Mouse (Mus musculus) CH12.LX (cell line): ENCODE measurements at regions not wholly inside any gene's neighbourhood (a gene's known extent, or its start where the extent isn't known, plus 50 kb on each side); places are given as distances from the start of the nearest gene placed in this dataset.

ENCODE experiments used
- DNase-seq: peaks from one replicate; pipeline ENCODE4 v3.0.0-alpha.2; 2013; ENCODE audit errors: extremely low read depth
- H3K27ac ChIP-seq: 2 replicates; pipeline ENCODE4 v1.5.1; 2012; ENCODE audit warnings: low read depth, mild to moderate bottlenecking, control low read depth, moderate library complexity; ENCODE audit not compliant: insufficient read depth
- H3K27me3 ChIP-seq: replicated peaks from 2 replicates; pipeline ENCODE3; 2012; ENCODE audit warnings: inconsistent platforms
- H3K36me3 ChIP-seq, 2 experiments: replicated peaks in 1 of 2; 2 replicates each; pipeline versions ENCODE3 to v1.6.1; 2012; ENCODE audit warnings: inconsistent platforms in 1 of 2, low read length in 1 of 2, mild to moderate bottlenecking in 1 of 2, mixed read lengths in 1 of 2, moderate library complexity in 1 of 2; ENCODE audit not compliant: control insufficient read depth in 1 of 2, insufficient read depth in 1 of 2
- H3K4me1 ChIP-seq, 2 experiments: 2 replicates each; pipeline ENCODE4 v1.6.1; 2012; ENCODE audit warnings: inconsistent platforms in 1 of 2, moderate library complexity in 1 of 2; ENCODE audit not compliant: insufficient read depth in 2 of 2, control insufficient read depth in 1 of 2
- H3K4me2 ChIP-seq: 2 replicates; pipeline ENCODE4 v1.6.1; 2012; ENCODE audit warnings: low read depth, mild to moderate bottlenecking, control low read depth; ENCODE audit not compliant: poor library complexity, insufficient read depth, severe bottlenecking
- H3K4me3 ChIP-seq, 3 experiments: fragments of 150-350 bp in 1 of 3; sonication (generic) in 1 of 3; replicated peaks in 1 of 3; 2 replicates each; pipeline versions ENCODE3 to v1.5.1; 2011 to 2012; ENCODE audit warnings: low read depth in 2 of 3, low read length in 2 of 3, mild to moderate bottlenecking in 2 of 3, moderate library complexity in 2 of 3, control low read depth in 1 of 3, improper control_type of control experiment in 1 of 3, inconsistent platforms in 1 of 3, mixed read lengths in 1 of 3; ENCODE audit not compliant: poor library complexity in 1 of 3
- H3K79me2 ChIP-seq: replicated peaks from 2 replicates; pipeline ENCODE4 v1.6.1; 2012; ENCODE audit warnings: mild to moderate bottlenecking, moderate library complexity; ENCODE audit not compliant: control insufficient read depth, poor library complexity, insufficient read depth, severe bottlenecking; ENCODE audit errors: extremely low read depth
- H3K9ac ChIP-seq: 2 replicates; pipeline ENCODE4 v1.6.1; 2012; ENCODE audit warnings: low read depth, mild to moderate bottlenecking, control low read depth, moderate library complexity; ENCODE audit not compliant: insufficient read depth
- H3K9me3 ChIP-seq: replicated peaks from 2 replicates; pipeline ENCODE3; 2012; ENCODE audit warnings: low read length, inconsistent platforms, mixed read lengths
- BHLHE40 ChIP-seq: IDR thresholded peaks from 2 replicates; pipeline ENCODE4 v1.6.1; 2011; ENCODE audit warnings: mild to moderate bottlenecking, low read depth, low read length, improper control_type of control experiment
- CHD1 ChIP-seq: IDR thresholded peaks from 2 replicates; pipeline ENCODE4 v1.6.1; 2012; ENCODE audit warnings: low read depth, low read length, improper control_type of control experiment, inconsistent platforms
- CHD2 ChIP-seq: IDR thresholded peaks from 2 replicates; pipeline ENCODE4 v1.6.1; 2011; ENCODE audit warnings: low read length, improper control_type of control experiment
- EP300 ChIP-seq: IDR thresholded peaks from 2 replicates; pipeline ENCODE4 v1.6.1; 2011; ENCODE audit warnings: low read length, improper control_type of control experiment
- ETS1 ChIP-seq: conservative IDR thresholded peaks from 2 replicates; pipeline ENCODE4 v1.6.1; 2012; ENCODE audit warnings: low read depth, mild to moderate bottlenecking, inconsistent platforms, low read length, improper control_type of control experiment, moderate library complexity
- HCFC1 ChIP-seq: IDR thresholded peaks from 2 replicates; pipeline ENCODE4 v1.6.1; 2012; ENCODE audit warnings: low read depth, mild to moderate bottlenecking, inconsistent platforms, low read length, improper control_type of control experiment
- MAZ ChIP-seq: IDR thresholded peaks from 2 replicates; pipeline ENCODE4 v1.6.1; 2012; ENCODE audit warnings: low read depth, mild to moderate bottlenecking, inconsistent platforms, low read length, improper control_type of control experiment, moderate library complexity
- MYC ChIP-seq: IDR thresholded peaks from 2 replicates; pipeline ENCODE4 v1.6.1; 2011; ENCODE audit warnings: low read depth, mild to moderate bottlenecking, improper control_type of control experiment, low read length
- NELFE ChIP-seq: IDR thresholded peaks from 2 replicates; pipeline ENCODE4 v1.6.1; 2011; ENCODE audit warnings: low read depth, low read length, improper control_type of control experiment
- NRF1 ChIP-seq: IDR thresholded peaks from 2 replicates; pipeline ENCODE4 v1.6.1; 2014; ENCODE audit warnings: low read depth, mild to moderate bottlenecking, inconsistent platforms, low read length, improper control_type of control experiment, moderate library complexity
- PAX5 ChIP-seq: IDR thresholded peaks from 2 replicates; pipeline ENCODE4 v1.6.1; 2012; ENCODE audit warnings: low read length, inconsistent platforms, mixed read lengths
- POLR2A ChIP-seq: IDR thresholded peaks from 2 replicates; pipeline ENCODE4 v1.6.1; 2011; ENCODE audit warnings: low read depth, mild to moderate bottlenecking, improper control_type of control experiment, low read length
- POLR2AphosphoS2 ChIP-seq: IDR thresholded peaks from 2 replicates; pipeline ENCODE4 v1.6.1; 2011; ENCODE audit warnings: low read depth, low read length, improper control_type of control experiment
- RAD21 ChIP-seq: IDR thresholded peaks from 2 replicates; pipeline ENCODE4 v1.6.1; 2011; ENCODE audit warnings: low read depth, mild to moderate bottlenecking, low read length, improper control_type of control experiment, moderate library complexity
- SIN3A ChIP-seq: IDR thresholded peaks from 2 replicates; pipeline ENCODE4 v1.6.1; 2012; ENCODE audit warnings: low read length, improper control_type of control experiment, inconsistent platforms
- SMC3 ChIP-seq: IDR thresholded peaks from 2 replicates; pipeline ENCODE4 v1.6.1; 2011; ENCODE audit warnings: low read depth, low read length, improper control_type of control experiment
- TBP ChIP-seq: conservative IDR thresholded peaks from 2 replicates; pipeline ENCODE4 v1.6.1; 2011; ENCODE audit warnings: low read depth, low read length, improper control_type of control experiment
- TCF12 ChIP-seq: IDR thresholded peaks from 2 replicates; pipeline ENCODE4 v1.6.1; 2014; ENCODE audit warnings: low read depth, mild to moderate bottlenecking, inconsistent platforms, low read length, improper control_type of control experiment
- USF1 ChIP-seq: IDR thresholded peaks from 2 replicates; pipeline ENCODE4 v1.6.1; 2014; ENCODE audit warnings: low read depth, mild to moderate bottlenecking, inconsistent platforms, low read length, improper control_type of control experiment
- USF2 ChIP-seq: conservative IDR thresholded peaks from 2 replicates; pipeline ENCODE4 v1.6.1; 2011; ENCODE audit warnings: low read depth, low read length, improper control_type of control experiment
- ZMIZ1 ChIP-seq: IDR thresholded peaks from 2 replicates; pipeline ENCODE4 v1.6.1; 2012; ENCODE audit warnings: low read depth, mild to moderate bottlenecking, inconsistent platforms, low read length, improper control_type of control experiment
- ZNF384 ChIP-seq: IDR thresholded peaks from 2 replicates; pipeline ENCODE4 v1.6.1; 2012; ENCODE audit warnings: low read depth, low read length, improper control_type of control experiment, inconsistent platforms
- dilution Hi-C: fragments of 300-500 bp; cut with MboI; formaldehyde crosslinking; loops from 2 replicates; pipeline ENCODE4 v1.14.3; 2020; ENCODE audit warnings: low sequenced_read_pairs; ENCODE audit not compliant: extremely low pct_unique_long_range_greater_than_20kb, extremely low pct_ligation_motif_present
- in situ Hi-C: fragments of 300-500 bp; cut with MboI; formaldehyde crosslinking; loops from 3 replicates; pipeline ENCODE4 v1.14.3; 2019; ENCODE audit warnings: low sequenced_read_pairs, low pct_ligation_motif_present, low pct_unique_long_range_greater_than_20kb, mixed read lengths

DNA sequence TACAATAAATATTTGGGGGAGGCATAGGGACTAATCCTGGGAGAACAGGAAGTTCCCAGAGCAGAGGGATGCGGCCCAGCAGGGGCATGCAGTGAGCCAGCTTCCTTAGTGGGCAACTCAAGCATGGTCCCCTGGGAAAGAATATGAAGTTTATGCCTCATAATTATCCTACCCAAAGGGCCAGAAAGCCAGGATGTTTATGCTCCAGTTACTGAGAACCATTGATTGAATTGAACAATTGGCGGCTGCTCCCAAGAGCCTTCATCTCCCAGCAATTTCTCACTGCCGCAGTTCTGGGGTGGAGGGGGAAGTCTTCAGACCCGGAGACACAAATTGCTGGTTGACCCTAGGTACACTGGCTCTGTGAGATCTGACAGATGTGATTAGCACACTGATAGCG is 50.9 kb upstream of the Arntl start:
- no peak overlapping the region for H3K4me2 ChIP-seq
- H3K36me3 ChIP-seq = no peaks in the 10 kb centered on the region
- H3K4me3 ChIP-seq = no peak overlapping the region
- no peak overlapping the region for H3K27ac ChIP-seq
- no peaks in the 10 kb centered on the region for H3K79me2 ChIP-seq
- no peaks in the 10 kb centered on the region for H3K9me3 ChIP-seq
- DNase-seq = no peak
- in situ Hi-C loops = no loop called here
- dilution Hi-C loops = no loop called here
- H3K27me3 ChIP-seq = no peaks in the 10 kb centered on the region
- TF ChIP-seq TBP = no peak
- no peak for TF ChIP-seq POLR2AphosphoS2
- no peak for TF ChIP-seq ETS1
- no peak for TF ChIP-seq POLR2A
- no peak for TF ChIP-seq TCF12
- no peak for TF ChIP-seq NRF1
- TF ChIP-seq RAD21 = no peak
- TF ChIP-seq NELFE = no peak
- TF ChIP-seq BHLHE40 = no peak
- TF ChIP-seq EP300 = no peak
- no peak for TF ChIP-seq ZMIZ1
- TF ChIP-seq PAX5 = no peak
- H3K4me1 ChIP-seq = no peaks in the 10 kb centered on the region
- H3K9ac ChIP-seq = no peak overlapping the region

DNA sequence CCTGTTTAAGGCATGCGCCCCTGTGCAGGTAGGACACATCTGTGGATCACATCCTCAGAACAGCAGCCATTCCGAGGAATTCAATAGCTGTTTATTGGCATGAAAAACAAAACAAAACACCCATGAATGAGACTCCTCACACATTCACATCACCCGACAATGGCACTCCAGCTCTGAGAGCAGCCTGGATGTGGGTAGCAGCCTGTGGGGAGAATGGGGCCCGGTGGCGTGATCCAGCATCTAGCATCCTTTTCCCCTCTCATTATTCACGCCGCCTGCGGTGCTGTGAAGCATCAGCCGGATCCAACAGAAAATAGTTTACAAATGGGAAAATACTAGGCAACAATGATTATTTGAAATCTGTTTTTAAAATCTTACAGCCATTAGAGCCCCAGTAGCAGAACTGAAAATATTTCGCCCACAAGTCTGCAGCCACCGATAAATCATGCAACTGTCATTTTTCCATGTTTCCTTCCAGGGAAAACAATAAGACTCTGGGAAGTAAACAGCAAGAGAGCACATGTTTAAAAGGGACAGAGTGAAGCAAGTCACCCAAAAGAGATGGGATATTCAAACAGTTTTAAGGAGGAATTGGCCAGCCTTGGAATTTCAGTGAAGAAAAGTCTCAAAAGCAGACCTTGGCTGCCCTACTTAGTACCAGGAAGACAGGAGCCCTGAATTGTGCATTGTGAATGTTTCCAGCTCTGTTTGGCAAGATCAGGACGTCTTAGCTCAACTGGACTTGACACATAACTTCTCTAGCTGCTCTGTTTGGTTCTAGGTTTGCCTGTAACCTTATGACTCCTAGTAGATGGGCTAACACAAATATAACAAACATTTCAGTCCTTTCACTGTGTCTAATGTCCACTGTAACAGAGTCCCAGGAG is 50.2 kb upstream of the Arntl start:
- Histone ChIP-seq H3K4me1 (no peaks in the 10 kb centered on the region), H3K4me2 (no peak overlapping the region), H3K79me2 (no peaks in the 10 kb centered on the region), H3K4me3 (no peak overlapping the region), H3K27me3 (no peaks in the 10 kb centered on the region), H3K36me3 (no peaks in the 10 kb centered on the region), H3K9ac (no peak overlapping the region), H3K9me3 (no peaks in the 10 kb centered on the region), H3K27ac (no peak overlapping the region)
- DNase-seq = no peak
- TF ChIP-seq PAX5 (no peak), MYC (no peak), RAD21 (no peak), SIN3A (no peak), ZNF384 (no peak), CHD1 (no peak), USF1 (no peak), HCFC1 (no peak), MAZ (no peak), CHD2 (no peak), SMC3 (no peak), NRF1 (no peak), USF2 (no peak), POLR2A (no peak), ZMIZ1 (no peak), TBP (no peak), NELFE (no peak)
- in situ Hi-C loops = no loop called here
- dilution Hi-C loops = no loop called here
